Mouse (Mus musculus) lung, adult 2 months (tissue): ENCODE data around the gene Ralgps2.

Experiments used
- CTCF ChIP-seq: fragments of 200-500 bp; IDR thresholded peaks from 2 replicates; pipeline ENCODE4 v1.5.1; 2011; ENCODE audit warnings: mild to moderate bottlenecking, low read length, control low read depth; ENCODE audit not compliant: insufficient read depth
- POLR2A ChIP-seq: fragments of 200-500 bp; IDR thresholded peaks from 2 replicates; pipeline ENCODE4 v1.6.1; 2011; ENCODE audit warnings: low read depth, mild to moderate bottlenecking, control low read depth, low read length, borderline replicate concordance; ENCODE audit errors: extremely low read depth

- no peak for TF ChIP-seq CTCF
- TF ChIP-seq POLR2A = no peak
Observed at GRCm38 (mm10) chr1:156986641-156987345, 47.4 kb upstream of the Ralgps2 start.
